Mouse (Mus musculus): ENCODE data around the gene Akr7a5. TPM values are rescaled to one million over a fixed set of nuclear protein-coding genes. Genes with fewer than 3 reads are reported as not detected.
A peak's percentile ranks its signal among the peaks of the same experiment; 100 is the strongest.

Gene Akr7a5
- polyA plus RNA-seq, 1 experiment from 2014 or later, result 56.6 TPM

- no peak for ATAC-seq
- H3K9ac ChIP-seq (ENCODE audit: low read length), result peak overlapping the region; percentile 87
- WGBS, result 20% methylated on average over 6 of the region's 6 CpGs
- H3K9me3 ChIP-seq (replicated peaks; ENCODE audit: control insufficient read depth, low read length), result no peaks in the 10 kb centered on the region
- peaks cover 8% of the 10 kb centered on the region; the same call in 1 of the 2 replicates for H3K36me3 ChIP-seq (ENCODE audit: control insufficient read depth, insufficient read depth, low read length)
- no peak overlapping the region for H3K27ac ChIP-seq (ENCODE audit: low read depth, low read length)
- peak overlapping the region; percentile 95 for H3K4me2 ChIP-seq (ENCODE audit: low read length)
- no peaks in the 10 kb centered on the region for H3K27me3 ChIP-seq (replicated peaks; ENCODE audit: control insufficient read depth, insufficient read depth, low read length)
- peak overlapping the region; percentile 84 for H3K4me3 ChIP-seq (ENCODE audit: low read depth, low read length)
- H3K4me1 ChIP-seq (ENCODE audit: control insufficient read depth, insufficient read depth, low read length), result peaks cover 14% of the 10 kb centered on the region
- DNase-seq (ENCODE audit: low spot score), result no peak
Measured at GRCm38 (mm10) chr4:139309651-139310050, 893 bp upstream of the Akr7a5 start.

GRCm38 (mm10) chr4:139310899-139311701 lies 556 bp downstream of the Akr7a5 start:
- H3K4me1 ChIP-seq (ENCODE audit: control insufficient read depth, insufficient read depth, low read length), result peaks cover 14% of the 10 kb centered on the region
- DNase-seq (ENCODE audit: low spot score), result peak; percentile 44
- peak overlapping the region; percentile 87 for H3K9ac ChIP-seq (ENCODE audit: low read length)
- 0 out of 2 replicates have a peak overlapping the region, but pooled peaks have one; percentile 33 for H3K27ac ChIP-seq (ENCODE audit: low read depth, low read length)
- H3K4me3 ChIP-seq (ENCODE audit: low read depth, low read length), result peak overlapping the region; percentile 84
- peak overlapping the region; percentile 95 for H3K4me2 ChIP-seq (ENCODE audit: low read length)
- peak; percentile 76; the same call in 1 of the 2 replicates for ATAC-seq
- no peaks in the 10 kb centered on the region for H3K9me3 ChIP-seq (replicated peaks; ENCODE audit: control insufficient read depth, low read length)
- H3K27me3 ChIP-seq (replicated peaks; ENCODE audit: control insufficient read depth, insufficient read depth, low read length), result no peaks in the 10 kb centered on the region
- under 1% methylated on average over 53 of the region's 53 CpGs for WGBS
- H3K36me3 ChIP-seq (ENCODE audit: control insufficient read depth, insufficient read depth, low read length), result peaks cover 16% of the 10 kb centered on the region

DNA sequence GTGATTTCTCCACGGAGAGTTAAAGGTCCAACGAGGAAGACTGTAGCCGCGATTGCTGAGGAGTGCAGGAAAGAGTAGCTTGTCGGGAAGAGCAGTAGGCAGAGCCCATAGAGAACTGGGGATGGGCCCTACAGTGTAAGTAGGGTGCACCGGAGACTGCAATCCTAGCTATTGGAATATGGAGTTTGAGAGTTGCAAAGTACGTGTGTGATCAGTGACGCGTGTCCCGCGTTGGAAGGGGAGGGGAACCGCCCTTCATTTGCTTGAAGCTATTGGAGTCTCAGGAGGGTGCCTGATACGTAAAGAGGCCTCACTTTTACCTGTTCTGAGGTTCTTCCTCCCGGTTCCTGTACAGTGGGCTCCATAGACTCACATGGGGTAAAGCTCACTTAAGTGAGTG lies 1.2 kb downstream of the Akr7a5 start:
- Histone ChIP-seq H3K9me3 (replicated peaks; ENCODE audit: control insufficient read depth, low read length) (no peaks in the 10 kb centered on the region), H3K4me2 (ENCODE audit: low read length) (peak overlapping the region; percentile 95), H3K27ac (ENCODE audit: low read depth, low read length) (no peak overlapping the region), H3K27me3 (replicated peaks; ENCODE audit: control insufficient read depth, insufficient read depth, low read length) (no peaks in the 10 kb centered on the region), H3K4me1 (ENCODE audit: control insufficient read depth, insufficient read depth, low read length) (peaks cover 14% of the 10 kb centered on the region), H3K4me3 (ENCODE audit: low read depth, low read length) (peak overlapping the region; percentile 84), H3K9ac (ENCODE audit: low read length) (peak overlapping the region; percentile 87), H3K36me3 (ENCODE audit: control insufficient read depth, insufficient read depth, low read length) (peaks cover 18% of the 10 kb centered on the region)
- WGBS, result 16% methylated on average over 14 of the region's 14 CpGs
- DNase-seq (ENCODE audit: low spot score) (no peak), ATAC-seq (no peak)

GRCm38 (mm10) chr4:139312632-139313031 lies 2.1 kb downstream of the Akr7a5 start:
- Histone ChIP-seq H3K9ac (ENCODE audit: low read length) (no peak overlapping the region), H3K9me3 (replicated peaks; ENCODE audit: control insufficient read depth, low read length) (no peaks in the 10 kb centered on the region), H3K27ac (ENCODE audit: low read depth, low read length) (no peak overlapping the region), H3K36me3 (ENCODE audit: control insufficient read depth, insufficient read depth, low read length) (peaks cover 28% of the 10 kb centered on the region), H3K27me3 (replicated peaks; ENCODE audit: control insufficient read depth, insufficient read depth, low read length) (no peaks in the 10 kb centered on the region), H3K4me3 (ENCODE audit: low read depth, low read length) (no peak overlapping the region), H3K4me1 (ENCODE audit: control insufficient read depth, insufficient read depth, low read length) (peaks cover 14% of the 10 kb centered on the region), H3K4me2 (ENCODE audit: low read length) (no peak overlapping the region)
- WGBS, result 53% methylated on average over 4 of the region's 4 CpGs
- ATAC-seq, result no peak
- peak; percentile 46 for DNase-seq (ENCODE audit: low spot score)

- Histone ChIP-seq H3K36me3 (ENCODE audit: control insufficient read depth, insufficient read depth, low read length) (peaks cover 37% of the 10 kb centered on the region), H3K4me1 (ENCODE audit: control insufficient read depth, insufficient read depth, low read length) (no peaks in the 10 kb centered on the region), H3K4me3 (ENCODE audit: low read depth, low read length) (no peak overlapping the region), H3K4me2 (ENCODE audit: low read length) (no peak overlapping the region), H3K9me3 (replicated peaks; ENCODE audit: control insufficient read depth, low read length) (no peaks in the 10 kb centered on the region), H3K9ac (ENCODE audit: low read length) (no peak overlapping the region), H3K27ac (ENCODE audit: low read depth, low read length) (no peak overlapping the region), H3K27me3 (replicated peaks; ENCODE audit: control insufficient read depth, insufficient read depth, low read length) (no peaks in the 10 kb centered on the region)
- DNase-seq (ENCODE audit: low spot score) (no peak), ATAC-seq (no peak)
- 93% methylated on average over 11 of the region's 11 CpGs for WGBS
Measured at GRCm38 (mm10) chr4:139318449-139318848, 7.9 kb downstream of the Akr7a5 start.

DNA sequence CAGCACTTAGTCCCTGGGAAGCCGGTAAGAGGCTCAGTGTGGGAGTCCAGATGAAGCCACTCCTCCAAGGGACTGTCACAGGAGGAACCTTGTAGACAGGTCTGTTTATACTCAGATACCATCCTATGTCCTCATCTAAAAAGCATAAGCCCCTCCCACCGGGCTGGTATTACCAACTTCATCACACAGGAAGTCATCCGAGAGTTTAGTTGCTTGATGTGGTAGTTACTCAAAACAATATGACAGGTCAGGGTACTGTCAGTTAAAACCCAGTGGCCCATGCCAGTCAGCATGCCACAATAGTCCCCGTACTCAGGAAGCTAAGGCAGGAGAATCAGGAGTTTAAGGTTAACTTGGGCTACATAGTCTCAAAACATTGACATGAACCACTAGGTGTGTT lies 9.2 kb downstream of the Akr7a5 start:
- Histone ChIP-seq H3K4me1 (ENCODE audit: control insufficient read depth, insufficient read depth, low read length) (no peaks in the 10 kb centered on the region), H3K4me2 (ENCODE audit: low read length) (no peak overlapping the region), H3K27ac (ENCODE audit: low read depth, low read length) (no peak overlapping the region), H3K27me3 (replicated peaks; ENCODE audit: control insufficient read depth, insufficient read depth, low read length) (no peaks in the 10 kb centered on the region), H3K36me3 (ENCODE audit: control insufficient read depth, insufficient read depth, low read length) (peaks cover 31% of the 10 kb centered on the region), H3K4me3 (ENCODE audit: low read depth, low read length) (no peak overlapping the region), H3K9ac (ENCODE audit: low read length) (no peak overlapping the region), H3K9me3 (replicated peaks; ENCODE audit: control insufficient read depth, low read length) (no peaks in the 10 kb centered on the region)
- 94% methylated on average over 4 of the region's 4 CpGs for WGBS
- DNase-seq (ENCODE audit: low spot score) (no peak), ATAC-seq (no peak)

GRCm38 (mm10) chr4:139330605-139331004 lies 20.1 kb downstream of the Akr7a5 start:
- Histone ChIP-seq H3K36me3 (ENCODE audit: control insufficient read depth, insufficient read depth, low read length) (no peaks in the 10 kb centered on the region), H3K27me3 (replicated peaks; ENCODE audit: control insufficient read depth, insufficient read depth, low read length) (no peaks in the 10 kb centered on the region; the same call in 1 of the 2 replicates), H3K9ac (ENCODE audit: low read length) (no peak overlapping the region), H3K9me3 (replicated peaks; ENCODE audit: control insufficient read depth, low read length) (no peaks in the 10 kb centered on the region), H3K4me3 (ENCODE audit: low read depth, low read length) (no peak overlapping the region), H3K4me1 (ENCODE audit: control insufficient read depth, insufficient read depth, low read length) (no peaks in the 10 kb centered on the region), H3K4me2 (ENCODE audit: low read length) (peak overlapping the region; percentile 24; the same call in 1 of the 2 replicates), H3K27ac (ENCODE audit: low read depth, low read length) (no peak overlapping the region)
- ATAC-seq (no peak), DNase-seq (ENCODE audit: low spot score) (peak; percentile 70)
- 9% methylated on average over 10 of the region's 10 CpGs for WGBS

DNA sequence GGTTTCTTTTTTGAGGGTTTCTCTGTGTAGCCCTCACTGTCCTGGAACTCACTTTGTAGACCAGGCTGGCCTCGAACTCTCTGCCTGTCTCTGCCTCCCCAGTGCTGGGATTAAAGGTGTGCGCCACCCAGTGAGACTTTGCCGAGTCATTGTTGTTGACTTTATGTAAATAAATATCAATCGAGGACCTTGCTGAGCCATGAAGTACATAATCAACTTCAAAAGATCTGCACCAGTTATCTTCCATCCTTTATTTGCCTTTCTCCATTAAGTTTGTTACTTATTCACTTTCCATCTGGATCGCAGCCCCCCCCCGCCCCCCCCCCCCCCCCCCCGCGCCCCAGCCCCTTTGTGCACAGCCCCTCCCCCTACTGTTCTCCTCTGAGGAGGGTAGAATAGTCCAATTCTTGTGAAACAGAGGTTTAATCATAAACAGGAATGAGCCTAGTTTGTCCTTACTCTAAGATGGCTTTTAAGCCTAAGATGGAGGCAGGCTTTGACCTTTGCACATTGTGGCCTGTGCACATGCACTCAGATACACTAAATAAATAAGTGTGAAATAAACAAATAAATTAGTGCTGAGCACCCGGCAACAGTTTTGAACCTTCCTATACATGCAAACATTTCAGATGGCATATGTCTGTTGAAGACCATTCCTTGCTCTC lies 24.2 kb downstream of the Akr7a5 start:
- Histone ChIP-seq H3K4me3 (ENCODE audit: low read depth, low read length) (no peak overlapping the region), H3K4me1 (ENCODE audit: control insufficient read depth, insufficient read depth, low read length) (no peaks in the 10 kb centered on the region), H3K9me3 (replicated peaks; ENCODE audit: control insufficient read depth, low read length) (no peaks in the 10 kb centered on the region), H3K36me3 (ENCODE audit: control insufficient read depth, insufficient read depth, low read length) (no peaks in the 10 kb centered on the region), H3K4me2 (ENCODE audit: low read length) (no peak overlapping the region), H3K27ac (ENCODE audit: low read depth, low read length) (no peak overlapping the region), H3K9ac (ENCODE audit: low read length) (no peak overlapping the region), H3K27me3 (replicated peaks; ENCODE audit: control insufficient read depth, insufficient read depth, low read length) (peaks cover 5% of the 10 kb centered on the region; the same call in 1 of the 2 replicates)
- DNase-seq (ENCODE audit: low spot score), result no peak
- no peak for ATAC-seq
- 72% methylated on average over 6 of the region's 9 CpGs for WGBS

DNA sequence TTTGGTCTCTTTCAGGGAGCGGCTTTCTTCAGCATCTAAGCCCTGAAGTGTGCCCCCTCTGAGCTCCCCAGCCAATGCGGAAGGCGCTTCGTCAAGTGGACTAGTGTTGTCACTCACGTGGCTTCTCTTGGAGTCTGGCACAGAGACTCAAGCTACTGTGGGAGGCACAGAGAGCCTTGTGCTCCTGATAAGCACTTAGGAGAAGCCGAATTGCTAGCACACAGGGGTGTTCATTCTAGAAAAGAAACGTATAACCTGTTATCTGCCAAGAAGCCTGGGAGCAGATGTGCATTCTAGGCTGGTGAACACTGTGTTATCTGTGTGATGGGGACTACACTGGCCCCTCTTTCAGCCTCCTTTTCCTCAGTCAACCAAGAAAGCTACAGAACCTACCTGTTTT lies 25.0 kb downstream of the Akr7a5 start:
- ATAC-seq (no peak), DNase-seq (ENCODE audit: low spot score) (no peak)
- Histone ChIP-seq H3K4me2 (ENCODE audit: low read length) (no peak overlapping the region), H3K9ac (ENCODE audit: low read length) (no peak overlapping the region), H3K36me3 (ENCODE audit: control insufficient read depth, insufficient read depth, low read length) (no peaks in the 10 kb centered on the region), H3K9me3 (replicated peaks; ENCODE audit: control insufficient read depth, low read length) (no peaks in the 10 kb centered on the region), H3K4me3 (ENCODE audit: low read depth, low read length) (no peak overlapping the region), H3K4me1 (ENCODE audit: control insufficient read depth, insufficient read depth, low read length) (no peaks in the 10 kb centered on the region), H3K27ac (ENCODE audit: low read depth, low read length) (no peak overlapping the region), H3K27me3 (replicated peaks; ENCODE audit: control insufficient read depth, insufficient read depth, low read length) (peaks cover 5% of the 10 kb centered on the region; the same call in 1 of the 2 replicates)
- 61% methylated on average over 7 of the region's 7 CpGs for WGBS
